Mouse (Mus musculus): Measurements from ENCODE around the gene Fcgr3. TPM values are rescaled to one million over a fixed set of nuclear protein-coding genes. Genes with fewer than 3 reads are reported as not detected.
"Not testable (repeated sequence)": the region's sequence is repeated elsewhere in the genome, so short reads cannot be mapped to it uniquely, and the experiment has no call there.

Gene Fcgr3
- polyA plus RNA-seq (2015; fragmentation: Nextera tagmentation; extraction: Ambion mirVana): 3.5 and 3.8 TPM in 2 replicates

DNA sequence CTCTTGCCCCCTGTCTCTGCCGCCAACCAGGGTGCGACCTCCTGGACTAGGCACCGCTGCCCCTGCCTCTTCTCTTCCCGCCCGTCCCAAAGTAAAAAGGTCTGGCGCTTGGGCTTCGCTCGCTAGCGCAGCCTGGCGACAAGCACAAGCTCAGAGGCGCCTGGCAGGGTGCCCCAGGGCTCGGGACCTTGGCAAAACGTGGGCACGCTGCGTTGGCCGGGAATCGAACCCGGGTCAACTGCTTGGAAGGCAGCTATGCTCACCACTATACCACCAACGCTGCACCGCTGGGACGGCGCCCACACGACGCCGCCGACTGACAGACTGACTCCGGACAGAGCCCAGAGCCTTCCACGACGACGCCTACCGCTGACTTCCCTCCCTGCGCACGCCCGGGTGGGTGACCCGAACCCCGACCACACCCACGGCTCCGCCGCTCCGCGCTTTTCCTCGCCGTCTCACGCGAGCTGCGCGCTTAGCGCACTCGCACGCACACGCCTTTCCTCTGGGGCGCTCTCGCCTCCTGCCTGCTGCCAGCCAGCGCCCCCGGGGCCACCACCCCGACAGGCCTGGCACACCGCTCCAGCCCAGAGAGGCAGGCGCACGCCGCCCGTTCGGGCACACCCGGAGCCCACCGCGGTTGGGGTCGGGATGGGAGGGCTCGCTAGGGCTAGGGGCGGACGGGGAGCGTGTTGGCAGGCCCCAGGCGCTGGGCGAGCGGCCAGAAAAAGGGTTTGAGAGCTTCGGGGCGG lies at the start of gene Fcgr3:
Fcgr3 (minus strand) TSS at position 445 of the 752 bp plus-strand sequence.
- Histone ChIP-seq H3K9ac (0 out of 2 replicates have a peak within 1 kb of the TSS, but pooled peaks have one; percentile 1), H3K4me2 (peak within 1 kb of the TSS; percentile 51), H3K27me3 (peaks cover 40% of the 10 kb centered on the region), H3K4me3 (peak within 1 kb of the TSS; percentile 34)
- not testable (repeated sequence) for H3K27ac ChIP-seq; H3K4me1 ChIP-seq; H3K9me3 ChIP-seq (replicated peaks); H3K36me3 ChIP-seq (ENCODE audit: poor library complexity, severe bottlenecking)
- 2% methylated on average over 41 of the region's 75 CpGs for WGBS
- ATAC-seq: peak; percentile 61

DNA sequence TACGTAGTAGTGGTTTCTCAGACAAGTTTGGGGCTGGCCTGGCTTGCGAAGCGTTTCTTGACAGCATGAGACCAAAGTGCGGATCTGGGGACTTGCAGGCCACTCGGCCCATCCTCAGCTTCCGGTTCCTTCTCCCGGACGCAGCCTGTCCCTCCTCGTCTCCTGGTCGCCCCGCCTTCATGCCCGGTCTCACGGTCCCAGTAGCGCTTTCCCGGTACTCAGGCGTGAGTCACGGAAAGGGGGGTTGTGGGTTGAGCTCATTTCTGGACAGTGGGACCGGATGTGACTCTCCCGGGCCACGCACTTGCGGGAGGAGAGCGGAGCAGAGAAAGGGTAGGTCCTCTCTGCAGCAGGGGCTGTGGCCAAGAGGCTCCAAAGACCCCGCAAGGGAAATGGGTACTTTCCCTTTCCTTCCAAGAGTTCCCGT lies 49.2 kb upstream of the Fcgr3 start, which contains the start of gene Cfap126:
Cfap126 (plus strand) TSS at position 46 of the 427 bp plus-strand sequence.
- no peaks in the 10 kb centered on the region; the same call in 1 of the 2 replicates for H3K27me3 ChIP-seq
- H3K4me2 ChIP-seq: peak within 1 kb of the TSS; percentile 76
- WGBS: under 1% methylated on average over 24 of the region's 24 CpGs
- no peaks in the 10 kb centered on the region for H3K36me3 ChIP-seq (ENCODE audit: poor library complexity, severe bottlenecking)
- H3K4me3 ChIP-seq: peak within 1 kb of the TSS; percentile 51
- no peaks in the 10 kb centered on the region for H3K9me3 ChIP-seq (replicated peaks)
- H3K4me1 ChIP-seq: peaks cover 24% of the 10 kb centered on the region
- H3K9ac ChIP-seq: peak within 1 kb of the TSS; percentile 74
- peak; percentile 8; the same call in 1 of the 2 replicates for ATAC-seq
- H3K27ac ChIP-seq: 0 out of 2 replicates have a peak within 1 kb of the TSS, but pooled peaks have one; percentile 44

DNA sequence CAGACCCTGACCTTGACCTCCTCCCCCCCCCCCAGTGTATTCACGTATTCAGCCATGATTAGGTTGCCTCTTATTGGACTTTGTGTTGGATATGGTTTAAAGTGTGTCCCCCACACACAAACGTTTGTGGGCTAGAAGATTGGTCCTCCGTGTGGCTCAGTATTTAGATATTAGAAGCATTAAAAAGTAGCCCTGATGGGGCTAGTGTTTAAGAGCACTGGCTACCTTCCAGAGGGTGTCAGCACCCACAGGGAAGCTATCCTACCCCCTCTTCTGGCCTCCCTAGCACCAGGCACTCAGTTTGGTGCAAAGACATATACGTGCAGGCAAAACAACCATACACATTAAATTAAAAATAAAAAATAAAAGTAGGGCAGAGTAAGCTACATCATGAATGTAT lies 48.3 kb upstream of the Fcgr3 start:
- Histone ChIP-seq H3K4me2 (no peak overlapping the region), H3K4me3 (no peak overlapping the region), H3K27ac (no peak overlapping the region), H3K27me3 (no peaks in the 10 kb centered on the region; the same call in 1 of the 2 replicates), H3K9ac (no peak overlapping the region), H3K36me3 (ENCODE audit: poor library complexity, severe bottlenecking) (no peaks in the 10 kb centered on the region), H3K4me1 (peaks cover 24% of the 10 kb centered on the region), H3K9me3 (replicated peaks) (no peaks in the 10 kb centered on the region)
- no peak for ATAC-seq
- 78% methylated on average over 4 of the region's 4 CpGs for WGBS

- Histone ChIP-seq H3K9me3 (replicated peaks) (no peaks in the 10 kb centered on the region), H3K4me1 (peaks cover 24% of the 10 kb centered on the region), H3K27me3 (no peaks in the 10 kb centered on the region; the same call in 1 of the 2 replicates), H3K36me3 (ENCODE audit: poor library complexity, severe bottlenecking) (no peaks in the 10 kb centered on the region), H3K9ac (peak overlapping the region; percentile 61), H3K27ac (peak overlapping the region; percentile 68; the same call in 1 of the 2 replicates), H3K4me2 (peak overlapping the region; percentile 61), H3K4me3 (peak overlapping the region; percentile 44)
- 2% methylated on average over 15 of the region's 15 CpGs for WGBS
- ATAC-seq: peak; percentile 16; the same call in 1 of the 2 replicates
Measured at GRCm38 (mm10) chr1:171111781-171112575, 47.2 kb upstream of the Fcgr3 start.

DNA sequence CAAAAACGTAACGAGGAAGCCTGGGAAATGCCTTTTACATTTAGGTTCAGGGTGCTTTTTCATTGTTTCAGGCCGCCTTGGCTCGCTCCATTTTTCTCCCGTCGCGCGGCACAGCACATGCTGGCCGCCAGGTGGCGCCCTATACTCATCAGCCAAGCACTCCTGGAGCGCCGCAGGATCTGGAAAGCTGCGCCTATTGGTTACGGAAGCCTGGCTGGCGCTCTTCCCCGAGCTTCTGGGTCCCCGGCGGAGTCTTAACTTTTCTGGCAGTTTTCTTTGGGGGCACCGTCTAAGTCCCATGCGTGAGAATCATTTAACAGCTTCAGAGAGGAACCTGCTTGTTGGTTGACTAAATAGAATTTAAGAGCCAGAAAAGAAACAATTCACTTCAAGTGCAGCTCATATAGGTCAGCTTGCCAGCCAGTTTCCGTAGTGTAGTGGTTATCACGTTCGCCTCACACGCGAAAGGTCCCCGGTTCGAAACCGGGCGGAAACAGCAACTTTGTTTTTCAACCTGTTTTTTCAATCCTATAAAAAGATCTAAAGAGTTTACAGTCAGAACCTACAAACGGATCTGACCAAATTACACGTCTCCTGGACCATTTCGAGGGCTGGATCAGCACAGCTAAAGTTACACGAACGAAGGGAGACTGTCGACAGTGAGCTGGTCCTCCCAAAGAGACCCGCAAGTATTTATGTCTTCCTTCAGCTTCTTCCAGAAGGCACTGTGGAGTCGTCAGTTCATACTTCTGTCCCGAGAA lies 46.5 kb upstream of the Fcgr3 start:
- Histone ChIP-seq H3K4me2 (peak overlapping the region; percentile 61), H3K9ac (peak overlapping the region; percentile 65), H3K27me3 (no peaks in the 10 kb centered on the region; the same call in 1 of the 2 replicates), H3K4me3 (peak overlapping the region; percentile 44), H3K9me3 (replicated peaks) (no peaks in the 10 kb centered on the region), H3K27ac (peak overlapping the region; percentile 78), H3K36me3 (ENCODE audit: poor library complexity, severe bottlenecking) (no peaks in the 10 kb centered on the region), H3K4me1 (peaks cover 24% of the 10 kb centered on the region)
- ATAC-seq: peak; percentile 94
- under 1% methylated on average over 38 of the region's 38 CpGs for WGBS

DNA sequence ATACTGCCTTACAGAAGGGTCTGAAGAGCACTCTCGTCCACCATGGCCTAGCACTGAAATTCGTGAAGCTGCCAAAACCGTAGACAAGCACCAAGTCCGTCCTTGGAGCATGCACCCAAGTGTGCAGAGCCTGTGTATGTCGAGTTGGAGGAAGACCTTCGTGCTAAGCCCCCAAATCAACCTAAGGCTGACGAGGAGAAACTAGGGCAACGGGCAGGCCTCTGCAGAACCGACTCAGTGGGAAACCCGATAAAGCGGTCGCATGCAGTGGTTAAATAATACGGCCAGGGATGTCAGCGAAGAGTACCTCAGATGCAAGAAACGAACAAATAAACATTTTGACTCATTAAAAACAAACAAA lies 45.9 kb upstream of the Fcgr3 start:
- WGBS: 6% methylated on average over 15 of the region's 15 CpGs
- Histone ChIP-seq H3K36me3 (ENCODE audit: poor library complexity, severe bottlenecking) (no peaks in the 10 kb centered on the region), H3K4me3 (peak overlapping the region; percentile 44), H3K9me3 (replicated peaks) (no peaks in the 10 kb centered on the region), H3K4me1 (peaks cover 24% of the 10 kb centered on the region), H3K27ac (peak overlapping the region; percentile 78), H3K9ac (peak overlapping the region; percentile 65), H3K4me2 (peak overlapping the region; percentile 61), H3K27me3 (no peaks in the 10 kb centered on the region; the same call in 1 of the 2 replicates)
- peak; percentile 64 for ATAC-seq

DNA sequence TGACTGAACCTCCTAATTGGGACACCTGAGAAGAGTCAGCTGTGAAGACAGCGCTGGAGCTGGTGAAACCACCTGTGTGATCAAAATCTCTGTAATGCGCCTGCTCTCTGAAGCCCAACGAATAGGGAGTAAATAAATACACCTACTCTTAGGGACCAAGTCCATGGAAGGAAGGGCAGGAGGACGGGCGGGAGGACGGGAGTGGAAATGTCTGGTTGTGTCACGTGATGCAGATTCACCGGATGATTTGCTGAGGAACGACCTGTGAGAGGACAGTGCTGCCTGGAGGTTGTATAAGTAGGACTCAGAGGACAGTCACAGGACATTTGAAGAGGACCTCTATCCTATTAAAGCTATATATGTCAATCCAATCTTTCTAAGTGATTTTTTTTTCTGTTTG lies 44.9 kb upstream of the Fcgr3 start:
- H3K36me3 ChIP-seq (ENCODE audit: poor library complexity, severe bottlenecking): no peaks in the 10 kb centered on the region
- WGBS: 41% methylated on average over 9 of the region's 9 CpGs
- H3K4me1 ChIP-seq: peaks cover 24% of the 10 kb centered on the region
- no peaks in the 10 kb centered on the region for H3K9me3 ChIP-seq (replicated peaks)
- H3K27me3 ChIP-seq: no peaks in the 10 kb centered on the region; the same call in 1 of the 2 replicates
- no peak overlapping the region for H3K9ac ChIP-seq
- no peak overlapping the region for H3K4me3 ChIP-seq
- no peak overlapping the region for H3K27ac ChIP-seq
- ATAC-seq: no peak
- H3K4me2 ChIP-seq: peak overlapping the region; percentile 15; the same call in 1 of the 2 replicates

GRCm38 (mm10) chr1:171105226-171105625 lies 40.5 kb upstream of the Fcgr3 start:
- no peak for ATAC-seq

DNA sequence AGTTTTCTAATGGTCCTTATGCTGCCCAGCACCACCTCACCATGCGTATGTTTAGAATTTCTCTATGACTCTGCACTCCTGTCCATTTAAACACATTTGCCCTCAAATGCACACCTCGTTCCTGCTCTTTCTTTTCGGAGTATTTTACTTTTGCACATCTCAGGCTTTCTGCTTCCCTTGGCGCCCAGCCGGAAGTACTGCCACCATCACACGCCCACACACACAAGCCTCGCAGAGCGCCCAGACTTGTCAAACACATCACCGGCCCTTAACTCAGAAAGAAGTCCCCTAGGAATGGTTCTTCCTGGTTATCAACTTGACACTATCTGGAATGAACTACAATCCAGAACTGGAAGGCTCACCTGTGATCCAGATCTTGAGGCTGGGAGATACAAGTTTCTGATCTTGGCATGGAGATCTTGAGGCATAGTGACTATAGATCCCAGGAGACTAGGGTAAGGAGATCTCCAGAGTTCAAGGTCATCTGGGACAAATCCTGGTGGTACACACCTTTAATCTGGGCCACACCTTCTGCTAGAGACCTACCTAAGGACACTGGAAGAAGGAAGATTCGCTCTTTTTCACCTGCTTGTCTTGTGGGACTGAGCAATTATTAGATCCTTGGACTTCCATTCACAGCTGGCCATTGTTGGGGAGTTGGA lies 38.6 kb upstream of the Fcgr3 start:
- no peak overlapping the region for H3K9ac ChIP-seq
- H3K27ac ChIP-seq: no peak overlapping the region
- H3K9me3 ChIP-seq (replicated peaks): no peaks in the 10 kb centered on the region
- H3K4me2 ChIP-seq: peak overlapping the region; percentile 62
- ATAC-seq: peak; percentile 4
- peaks cover 7% of the 10 kb centered on the region for H3K4me1 ChIP-seq
- no peaks in the 10 kb centered on the region for H3K27me3 ChIP-seq
- whole genome bisulfite sequencing: 10% methylated on average over 10 of the region's 10 CpGs
- no peaks in the 10 kb centered on the region for H3K36me3 ChIP-seq (ENCODE audit: poor library complexity, severe bottlenecking)
- H3K4me3 ChIP-seq: peak overlapping the region; percentile 61

More at GRCm38 (mm10) chr1:171105226-171105625, 40.5 kb upstream of the Fcgr3 start:
- 63% methylated on average over 6 of the region's 6 CpGs for WGBS
- H3K36me3 ChIP-seq (ENCODE audit: poor library complexity, severe bottlenecking): no peaks in the 10 kb centered on the region
- H3K4me3 ChIP-seq: no peak overlapping the region
- peaks cover 7% of the 10 kb centered on the region for H3K4me1 ChIP-seq
- no peaks in the 10 kb centered on the region; the same call in 1 of the 2 replicates for H3K27me3 ChIP-seq
- H3K9ac ChIP-seq: no peak overlapping the region
- no peak overlapping the region for H3K4me2 ChIP-seq
- no peaks in the 10 kb centered on the region for H3K9me3 ChIP-seq (replicated peaks)
- H3K27ac ChIP-seq: no peak overlapping the region

DNA sequence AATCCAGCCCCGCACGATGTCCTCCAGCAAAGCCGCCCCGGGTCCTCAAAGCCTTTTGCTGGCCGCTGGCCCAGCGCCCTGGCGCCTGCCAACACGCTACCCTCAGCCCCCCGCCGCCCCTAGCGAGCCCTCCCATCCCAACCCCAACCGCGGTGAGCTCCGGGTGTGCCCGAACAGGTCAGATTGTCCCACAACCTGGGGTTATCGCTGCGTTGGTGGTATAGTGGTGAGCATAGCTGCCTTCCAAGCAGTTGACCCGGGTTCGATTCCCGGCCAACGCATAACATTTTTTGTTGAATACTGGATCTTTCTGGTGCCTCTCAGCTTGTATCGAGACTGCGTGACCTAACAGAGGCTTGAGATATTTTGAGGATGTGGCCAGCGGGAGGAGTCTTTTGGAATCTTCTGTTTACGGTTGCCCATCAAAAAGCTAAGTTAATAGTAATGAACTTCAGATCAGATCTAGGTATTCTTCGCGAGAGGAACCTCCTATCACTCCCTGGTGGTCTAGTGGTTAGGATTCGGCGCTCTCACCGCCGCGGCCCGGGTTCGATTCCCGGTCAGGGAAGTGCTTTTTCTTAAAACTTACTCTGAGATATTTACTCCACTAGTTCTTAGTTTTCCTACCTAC lies 37.9 kb upstream of the Fcgr3 start:
- peak; percentile 94 for ATAC-seq
- Histone ChIP-seq H3K4me3 (peak overlapping the region; percentile 61), H3K9ac (peak overlapping the region; percentile 67), H3K4me1 (peaks cover 7% of the 10 kb centered on the region), H3K9me3 (replicated peaks) (no peaks in the 10 kb centered on the region), H3K4me2 (peak overlapping the region; percentile 62), H3K27me3 (no peaks in the 10 kb centered on the region), H3K36me3 (ENCODE audit: poor library complexity, severe bottlenecking) (no peaks in the 10 kb centered on the region), H3K27ac (peak overlapping the region; percentile 57; the same call in 1 of the 2 replicates)
- WGBS: under 1% methylated on average over 35 of the region's 35 CpGs

Data from forebrain, embryonic 13.5 days (tissue).